Mouse (Mus musculus) gastrocnemius, adult 18-20 months (tissue): ENCODE measurements around the gene Dclk1. TPM values are rescaled to one million over a fixed set of nuclear protein-coding genes. Genes with fewer than 3 reads are reported as not detected.

Experiments used
- DNase-seq: peaks from one replicate; pipeline ENCODE4 v3.0.0; 2021; ENCODE audit warnings: low spot score
- total RNA-seq, 2 experiments: library from RNA; stranded (reverse); gene quantifications; 2 replicates each; pipeline ENCODE4 v1.2.3; 2021

Dclk1 gene
- total RNA-seq, 2 experiments from 2014 or later: 1.7 to 3.1 TPM

- no peak for DNase-seq
These were observed 154.6 kb downstream of the Dclk1 start for GRCm38 (mm10) chr3:55396792-55397191.

- DNase-seq: no peak
These were observed 155.9 kb downstream of the Dclk1 start for GRCm38 (mm10) chr3:55397752-55398693.

GRCm38 (mm10) chr3:55401236-55401635, 159.1 kb downstream of the Dclk1 start:
- DNase-seq: no peak

GRCm38 (mm10) chr3:55404751-55405150, 162.6 kb downstream of the Dclk1 start:
- no peak for DNase-seq

- DNase-seq: no peak
These were observed 164.5 kb downstream of the Dclk1 start for GRCm38 (mm10) chr3:55406616-55407015.

GRCm38 (mm10) chr3:55411547-55411946, 169.4 kb downstream of the Dclk1 start:
- no peak for DNase-seq

- no peak for DNase-seq
These were observed 173.4 kb downstream of the Dclk1 start for GRCm38 (mm10) chr3:55415527-55415950.

GRCm38 (mm10) chr3:55418845-55419244, 176.7 kb downstream of the Dclk1 start:
- no peak for DNase-seq

- DNase-seq: no peak
These were observed 177.2 kb downstream of the Dclk1 start for GRCm38 (mm10) chr3:55419334-55419733.

- no peak for DNase-seq
These were observed 178.4 kb downstream of the Dclk1 start for GRCm38 (mm10) chr3:55420436-55421083.

GRCm38 (mm10) chr3:55423640-55424397, 181.7 kb downstream of the Dclk1 start:
- DNase-seq: no peak

GRCm38 (mm10) chr3:55430022-55430549, 187.9 kb downstream of the Dclk1 start:
- no peak for DNase-seq

- DNase-seq: no peak
These were observed 189.1 kb downstream of the Dclk1 start for GRCm38 (mm10) chr3:55431223-55431622.

- DNase-seq: no peak
These were observed 192.1 kb downstream of the Dclk1 start for GRCm38 (mm10) chr3:55434276-55434675.

- no peak for DNase-seq
These were observed 196.8 kb downstream of the Dclk1 start for GRCm38 (mm10) chr3:55438824-55439446.

GRCm38 (mm10) chr3:55440342-55440741, 198.2 kb downstream of the Dclk1 start:
- no peak for DNase-seq

- no peak for DNase-seq
These were observed 200.0 kb downstream of the Dclk1 start for GRCm38 (mm10) chr3:55442012-55442645.

GRCm38 (mm10) chr3:55443271-55443670, 201.1 kb downstream of the Dclk1 start:
- DNase-seq: no peak

- no peak for DNase-seq
These were observed 201.6 kb downstream of the Dclk1 start for GRCm38 (mm10) chr3:55443725-55444124.

- DNase-seq: no peak
These were observed 204.5 kb downstream of the Dclk1 start for GRCm38 (mm10) chr3:55446681-55447080.
